Comparison of ENCODE assay signal across 8 mouse cellular contexts in genomic region chr2:155277721-155278120, GRCm38 (mm10). TPM values are rescaled to one million over a fixed set of nuclear protein-coding genes. Genes with fewer than 3 reads are reported as not detected.
DNase-seq lines count a peak whose midpoint lies in the region; ATAC-seq lines count a peak whose summit lies in the region.

No protein-coding gene starts in this region.

- peaks cover 5% of the 10 kb centered on the region; the same call in 1 of the 2 replicates for H3K36me3 ChIP-seq in lung, embryonic 15.5 days
- 0 out of 2 replicates have a peak, but pooled peaks cover 2% of the 10 kb centered on the region for H3K36me3 ChIP-seq in heart, embryonic 16.5 days (ENCODE audit: control insufficient read depth, insufficient read depth)
- peaks cover 9% of the 10 kb centered on the region for H3K36me3 ChIP-seq in neural tube, embryonic 12.5 days

- H3K27me3 ChIP-seq in lung, embryonic 15.5 days = no peaks in the 10 kb centered on the region
- H3K27me3 ChIP-seq in heart, embryonic 16.5 days (ENCODE audit: control insufficient read depth, insufficient read depth, low read length) = no peaks in the 10 kb centered on the region
- no peaks in the 10 kb centered on the region for H3K27me3 ChIP-seq in neural tube, embryonic 12.5 days (replicated peaks)

- H3K4me3 ChIP-seq in lung, embryonic 15.5 days = 0 out of 2 replicates have a peak overlapping the region, but pooled peaks have one; percentile 68
- H3K4me3 ChIP-seq in heart, embryonic 16.5 days (ENCODE audit: low read length) = peak overlapping the region; percentile 76
- peak overlapping the region; percentile 87; the same call in 1 of the 2 replicates for H3K4me3 ChIP-seq in neural tube, embryonic 12.5 days

- DNase-seq in cerebellum, adult 11-12 months = peak; percentile 56
- DNase-seq in cerebellum, postnatal 4 days (ENCODE audit: low spot score in 2 of 2) = no peak
- DNase-seq in lung, postnatal 25 days (ENCODE audit: low spot score) = no peak
- no peak for DNase-seq in embryo, embryonic 11 days

- peaks cover 14% of the 10 kb centered on the region for H3K4me1 ChIP-seq in lung, embryonic 15.5 days
- peaks cover 14% of the 10 kb centered on the region for H3K4me1 ChIP-seq in heart, embryonic 16.5 days (ENCODE audit: control insufficient read depth, insufficient read depth, low read length)
- peaks cover 15% of the 10 kb centered on the region for H3K4me1 ChIP-seq in neural tube, embryonic 12.5 days

- H3K9ac ChIP-seq in lung, embryonic 15.5 days = 0 out of 2 replicates have a peak overlapping the region, but pooled peaks have one; percentile 67
- peak overlapping the region; percentile 91 for H3K9ac ChIP-seq in heart, embryonic 16.5 days (ENCODE audit: low read length)
- H3K9ac ChIP-seq in neural tube, embryonic 12.5 days = peak overlapping the region; percentile 87; the same call in 1 of the 2 replicates

- H3K4me2 ChIP-seq in lung, embryonic 15.5 days = peak overlapping the region; percentile 69; the same call in 1 of the 2 replicates
- peak overlapping the region; percentile 68 for H3K4me2 ChIP-seq in heart, embryonic 16.5 days (ENCODE audit: low read depth, low read length)
- H3K4me2 ChIP-seq in neural tube, embryonic 12.5 days (replicated peaks) = peak overlapping the region; percentile 84

- no peak overlapping the region for H3K27ac ChIP-seq in lung, embryonic 15.5 days
- H3K27ac ChIP-seq in heart, embryonic 16.5 days (ENCODE audit: low read length) = no peak overlapping the region
- no peak overlapping the region for H3K27ac ChIP-seq in neural tube, embryonic 12.5 days

- ATAC-seq in lung, embryonic 15.5 days (ENCODE audit: borderline replicate concordance, extremely low read depth, low FRiP score, low TSS enrichment) = no peak
- no peak for ATAC-seq in heart, embryonic 16.5 days (replicated peaks; ENCODE audit: extremely low read depth, insufficient read depth, low FRiP score)
- ATAC-seq in neural tube, embryonic 12.5 days (ENCODE audit: low FRiP score, low read depth) = no peak
- ATAC-seq in erythroblast, adult 5-6 weeks (replicated peaks; ENCODE audit: low FRiP score, poor library complexity, severe bottlenecking) = no peak

- 82% methylated on average over 2 of the region's 2 CpGs for WGBS in lung, embryonic 15.5 days
- WGBS in heart, embryonic 16.5 days = 84% methylated on average over 2 of the region's 2 CpGs
- WGBS in neural tube, embryonic 12.5 days = 85% methylated on average over 2 of the region's 2 CpGs

- no peaks in the 10 kb centered on the region for H3K9me3 ChIP-seq in lung, embryonic 15.5 days
- H3K9me3 ChIP-seq in heart, embryonic 16.5 days (replicated peaks; ENCODE audit: control insufficient read depth, low read length) = no peaks in the 10 kb centered on the region
- no peaks in the 10 kb centered on the region for H3K9me3 ChIP-seq in neural tube, embryonic 12.5 days

RNA-seq across cellular contexts. Expression of gene Map1lc3a, which starts 1.6 kb away (rescaled TPM):
- polyA plus RNA-seq in lung, embryonic 15.5 days (2015; fragmentation: Nextera tagmentation; extraction: Ambion mirVana) = 178 and 182 TPM in 2 replicates
- polyA plus RNA-seq in heart, embryonic 16.5 days (2015; fragmentation: Nextera tagmentation; extraction: Ambion mirVana) = 427 and 460 TPM in 2 replicates
- polyA plus RNA-seq in neural tube, embryonic 12.5 days (2016; fragmentation: Nextera tagmentation; extraction: Ambion mirVana) = 275 and 301 TPM in 2 replicates
- 0.77 TPM in 1 of 2 replicates, not detected in the other for total RNA-seq in erythroblast, adult 5-6 weeks (2015; ENCODE audit: low replicate concordance)
- 0.34 and 2.9 TPM in 2 replicates for total RNA-seq in erythroblast, adult 5-6 weeks (2017; ENCODE audit: low replicate concordance)

RNA-seq across cellular contexts. Expression of gene Dynlrb1, which starts 41.4 kb away (rescaled TPM):
- polyA plus RNA-seq in lung, embryonic 15.5 days (2015; fragmentation: Nextera tagmentation; extraction: Ambion mirVana) = 360 and 372 TPM in 2 replicates
- 401 and 410 TPM in 2 replicates for polyA plus RNA-seq in heart, embryonic 16.5 days (2015; fragmentation: Nextera tagmentation; extraction: Ambion mirVana)
- 470 and 500 TPM in 2 replicates for polyA plus RNA-seq in neural tube, embryonic 12.5 days (2016; fragmentation: Nextera tagmentation; extraction: Ambion mirVana)
- 83.8 and 114 TPM in 2 replicates for total RNA-seq in erythroblast, adult 5-6 weeks (2015; ENCODE audit: low replicate concordance)
- total RNA-seq in erythroblast, adult 5-6 weeks (2017; ENCODE audit: low replicate concordance) = 25.0 and 51.9 TPM in 2 replicates
